Mouse (Mus musculus): ENCODE data around the gene Nup35. TPM values are rescaled to one million over a fixed set of nuclear protein-coding genes. Genes with fewer than 3 reads are reported as not detected.

The Nup35 gene
- polyA plus RNA-seq, 1 experiment from 2014 or later: 55.9 TPM

DNA sequence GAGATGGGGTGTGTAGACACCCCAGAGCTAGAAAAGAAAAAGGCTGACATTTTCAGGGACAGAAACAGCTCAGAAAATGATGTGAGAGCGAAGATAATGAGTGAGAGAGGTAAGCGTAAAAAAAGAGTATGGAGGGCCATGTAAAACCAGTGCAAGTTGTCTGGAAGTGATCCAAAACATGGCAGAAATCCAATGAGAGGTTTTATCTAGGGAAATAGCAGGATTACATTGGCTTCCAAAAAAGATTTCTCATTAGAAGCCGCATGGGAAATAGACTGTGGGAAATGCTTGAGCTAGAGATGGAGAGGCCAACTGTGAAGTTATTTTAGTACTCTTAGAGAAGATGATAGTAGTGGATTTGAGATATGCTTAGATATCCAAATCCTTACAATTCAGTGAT lies 4.9 kb downstream of the Nup35 start:
- H3K36me3 ChIP-seq (ENCODE audit: control insufficient read depth, insufficient read depth, low read length): peaks cover 18% of the 10 kb centered on the region
- H3K27me3 ChIP-seq (ENCODE audit: control insufficient read depth, insufficient read depth, low read depth, low read length): no peaks in the 10 kb centered on the region
- H3K4me2 ChIP-seq (ENCODE audit: low read length): no peak overlapping the region
- H3K27ac ChIP-seq (ENCODE audit: low read length): no peak overlapping the region
- no peak for ATAC-seq
- H3K4me3 ChIP-seq (ENCODE audit: low read depth, low read length): no peak overlapping the region
- 90% methylated on average over 3 of the region's 3 CpGs for WGBS
- no peak overlapping the region for H3K9ac ChIP-seq (ENCODE audit: low read depth, low read length)
- peaks cover 13% of the 10 kb centered on the region for H3K4me1 ChIP-seq (ENCODE audit: control insufficient read depth, insufficient read depth, low read length)
- H3K9me3 ChIP-seq (replicated peaks; ENCODE audit: control insufficient read depth, low read length, poor library complexity, severe bottlenecking): no peaks in the 10 kb centered on the region; the same call in 1 of the 2 replicates

DNA sequence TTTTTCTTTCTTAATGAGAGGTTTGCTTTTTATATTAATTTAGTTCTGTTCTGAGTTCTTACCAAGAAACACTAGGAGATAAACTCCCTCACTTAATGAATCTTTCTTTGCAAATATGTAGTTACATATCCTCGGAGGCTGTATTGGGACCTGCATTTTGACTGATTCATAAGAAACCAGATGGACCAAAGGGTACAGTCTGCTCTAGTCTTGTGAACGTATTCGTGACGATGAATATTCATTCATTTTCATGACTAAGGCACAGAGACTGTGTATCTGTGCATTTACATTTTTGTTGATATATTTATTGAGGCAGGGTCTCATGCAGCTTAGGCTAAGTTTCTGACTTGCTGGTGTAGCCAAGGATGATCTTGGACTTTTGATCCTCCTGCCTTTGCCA lies 7.5 kb downstream of the Nup35 start:
- Histone ChIP-seq H3K27me3 (ENCODE audit: control insufficient read depth, insufficient read depth, low read depth, low read length) (no peaks in the 10 kb centered on the region), H3K9me3 (replicated peaks; ENCODE audit: control insufficient read depth, low read length, poor library complexity, severe bottlenecking) (no peaks in the 10 kb centered on the region; the same call in 1 of the 2 replicates), H3K9ac (ENCODE audit: low read depth, low read length) (no peak overlapping the region), H3K27ac (ENCODE audit: low read length) (no peak overlapping the region), H3K4me1 (ENCODE audit: control insufficient read depth, insufficient read depth, low read length) (no peaks in the 10 kb centered on the region), H3K4me2 (ENCODE audit: low read length) (no peak overlapping the region), H3K4me3 (ENCODE audit: low read depth, low read length) (no peak overlapping the region), H3K36me3 (ENCODE audit: control insufficient read depth, insufficient read depth, low read length) (peaks cover 20% of the 10 kb centered on the region)
- WGBS: 97% methylated on average over 4 of the region's 4 CpGs
- ATAC-seq: no peak

DNA sequence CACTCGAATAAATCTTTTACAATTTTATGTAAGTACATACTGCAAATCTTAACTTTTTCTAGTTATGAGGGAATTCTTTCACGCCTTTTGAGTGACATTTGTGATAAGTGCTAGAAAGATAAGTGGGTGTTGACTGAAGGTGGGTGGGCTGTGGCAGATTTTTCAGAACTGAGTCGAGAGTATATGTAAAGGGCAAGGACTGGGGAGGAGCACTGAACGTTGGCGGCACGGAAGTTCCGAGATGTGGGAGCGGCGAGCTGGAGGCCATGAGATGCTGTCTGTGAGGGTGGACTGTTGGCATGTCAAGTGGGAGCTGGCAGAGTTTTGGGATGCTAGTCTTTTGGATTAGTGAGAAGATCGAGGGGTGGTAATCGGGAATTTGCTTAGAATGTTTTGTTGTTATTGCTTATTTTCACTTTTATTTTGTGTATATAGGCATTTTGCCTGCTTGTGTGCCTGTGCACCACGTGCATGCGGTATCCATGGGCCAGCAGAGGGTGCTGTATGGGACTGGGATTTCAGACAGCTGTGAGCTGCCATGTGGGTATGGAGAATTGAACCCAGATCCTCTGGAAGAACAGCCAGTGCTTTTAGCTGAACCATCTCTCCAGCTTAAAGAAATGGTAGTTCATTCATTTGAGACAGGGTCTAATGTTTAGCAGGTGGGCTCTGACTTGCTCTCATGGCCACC lies 15.4 kb downstream of the Nup35 start:
- H3K9ac ChIP-seq (ENCODE audit: low read depth, low read length): no peak overlapping the region
- no peaks in the 10 kb centered on the region for H3K27me3 ChIP-seq (ENCODE audit: control insufficient read depth, insufficient read depth, low read depth, low read length)
- H3K4me1 ChIP-seq (ENCODE audit: control insufficient read depth, insufficient read depth, low read length): no peaks in the 10 kb centered on the region
- ATAC-seq: no peak
- H3K27ac ChIP-seq (ENCODE audit: low read length): no peak overlapping the region
- no peaks in the 10 kb centered on the region for H3K9me3 ChIP-seq (replicated peaks; ENCODE audit: control insufficient read depth, low read length, poor library complexity, severe bottlenecking)
- H3K4me2 ChIP-seq (ENCODE audit: low read length): no peak overlapping the region
- H3K36me3 ChIP-seq (ENCODE audit: control insufficient read depth, insufficient read depth, low read length): no peaks in the 10 kb centered on the region
- no peak overlapping the region for H3K4me3 ChIP-seq (ENCODE audit: low read depth, low read length)
- 95% methylated on average over 13 of the region's 13 CpGs for WGBS

DNA sequence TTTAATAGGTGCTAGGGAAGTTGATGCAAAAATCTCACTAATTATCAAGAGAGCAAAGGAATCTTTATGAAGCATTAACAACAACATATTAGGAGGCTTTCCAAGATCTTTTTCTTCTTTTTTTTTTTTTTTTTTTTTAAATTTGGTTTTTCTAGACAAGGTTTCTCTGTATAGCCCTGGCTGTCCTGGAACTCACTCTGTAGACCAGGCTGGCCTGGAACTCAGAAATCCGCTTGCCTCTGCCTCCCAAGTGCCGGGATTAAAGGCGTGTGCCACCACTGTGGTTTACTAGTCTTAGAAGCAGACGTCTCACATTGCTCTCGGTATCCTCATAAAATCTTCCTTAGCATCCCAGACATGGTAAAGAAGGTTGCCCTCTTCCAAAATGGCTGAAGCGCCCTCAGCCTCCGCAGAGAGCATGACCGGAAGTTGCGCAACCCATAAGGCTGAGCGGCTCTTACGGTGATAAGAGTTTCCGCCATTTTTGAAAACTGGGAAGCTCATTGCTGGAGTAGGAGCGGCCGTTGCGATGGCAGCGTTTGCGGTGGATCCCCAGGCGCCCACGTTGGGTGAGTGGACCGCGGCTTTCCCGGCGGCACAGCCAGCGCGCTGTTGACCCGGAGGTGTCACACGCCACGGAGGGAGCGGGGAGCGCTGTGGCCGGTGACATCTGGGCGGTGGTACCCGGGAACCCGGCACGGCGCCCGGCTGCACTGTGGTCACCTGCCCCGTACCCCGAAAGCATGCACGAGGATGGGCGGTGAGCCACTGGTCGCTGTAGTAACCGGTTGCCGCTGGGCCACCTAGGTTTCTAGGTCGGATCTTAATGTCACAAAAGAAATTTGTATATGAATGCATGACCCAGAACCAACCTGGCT lies 21.6 kb downstream of the Nup35 start:
- peaks cover 3% of the 10 kb centered on the region for H3K36me3 ChIP-seq (ENCODE audit: control insufficient read depth, insufficient read depth, low read length)
- H3K4me2 ChIP-seq (ENCODE audit: low read length): peak overlapping the region; percentile 69
- peak overlapping the region; percentile 90 for H3K4me3 ChIP-seq (ENCODE audit: low read depth, low read length)
- H3K27me3 ChIP-seq (ENCODE audit: control insufficient read depth, insufficient read depth, low read depth, low read length): no peaks in the 10 kb centered on the region
- 0% methylated on average over 44 of the region's 45 CpGs for WGBS
- H3K9ac ChIP-seq (ENCODE audit: low read depth, low read length): peak overlapping the region; percentile 79
- ATAC-seq: peak; percentile 99
- H3K4me1 ChIP-seq (ENCODE audit: control insufficient read depth, insufficient read depth, low read length): peaks cover 10% of the 10 kb centered on the region
- H3K9me3 ChIP-seq (replicated peaks; ENCODE audit: control insufficient read depth, low read length, poor library complexity, severe bottlenecking): no peaks in the 10 kb centered on the region
- peak overlapping the region; percentile 77 for H3K27ac ChIP-seq (ENCODE audit: low read length)

DNA sequence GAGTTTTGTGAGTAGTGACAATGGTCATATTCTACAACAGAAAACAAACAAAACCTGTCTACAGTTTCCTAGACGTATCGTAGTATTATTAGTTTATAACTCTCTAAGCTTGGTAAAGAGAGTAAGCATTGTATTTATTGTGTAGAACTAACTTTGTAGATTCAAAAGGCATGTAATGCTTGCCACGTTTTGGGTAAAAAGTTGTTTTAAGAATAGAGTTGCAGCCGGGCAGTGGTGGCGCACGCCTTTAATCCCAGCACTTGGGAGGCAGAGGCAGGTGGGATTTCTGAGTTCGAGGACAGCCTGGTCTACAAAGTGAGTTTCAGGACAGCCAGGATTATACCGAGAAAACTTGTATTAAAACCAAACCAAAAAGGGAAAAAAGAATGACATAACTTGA lies 22.4 kb downstream of the Nup35 start:
- WGBS: 11% methylated on average over 8 of the region's 8 CpGs
- no peak overlapping the region for H3K27ac ChIP-seq (ENCODE audit: low read length)
- no peak for ATAC-seq

DNA sequence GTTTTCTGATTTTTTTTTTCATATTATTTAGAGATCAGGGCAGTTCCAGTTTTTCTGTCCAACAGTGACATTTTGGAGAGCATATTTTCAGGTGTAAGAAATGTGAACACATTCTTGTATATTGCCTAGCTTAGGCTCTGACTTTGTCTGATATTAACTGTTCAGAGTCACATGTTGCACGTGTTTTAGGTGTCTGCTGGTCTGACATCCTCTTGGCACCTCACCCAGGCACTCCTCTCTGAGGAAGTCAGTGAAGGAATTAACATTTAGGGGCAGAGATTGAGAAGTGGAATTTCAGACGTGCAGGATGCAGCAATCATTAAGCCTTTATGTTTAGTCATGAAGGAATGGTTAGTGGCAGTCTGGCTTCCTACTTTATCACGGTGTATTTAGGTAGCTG lies 22.8 kb downstream of the Nup35 start:
- Histone ChIP-seq H3K36me3 (ENCODE audit: control insufficient read depth, insufficient read depth, low read length) (peaks cover 3% of the 10 kb centered on the region), H3K27ac (ENCODE audit: low read length) (no peak overlapping the region), H3K27me3 (ENCODE audit: control insufficient read depth, insufficient read depth, low read depth, low read length) (no peaks in the 10 kb centered on the region), H3K4me1 (ENCODE audit: control insufficient read depth, insufficient read depth, low read length) (peaks cover 10% of the 10 kb centered on the region), H3K4me3 (ENCODE audit: low read depth, low read length) (no peak overlapping the region), H3K4me2 (ENCODE audit: low read length) (peak overlapping the region; percentile 23; the same call in 1 of the 2 replicates), H3K9ac (ENCODE audit: low read depth, low read length) (no peak overlapping the region), H3K9me3 (replicated peaks; ENCODE audit: control insufficient read depth, low read length, poor library complexity, severe bottlenecking) (no peaks in the 10 kb centered on the region)
- ATAC-seq: no peak
- WGBS: 64% methylated on average over 3 of the region's 3 CpGs

More for the DNA sequence above, 22.4 kb downstream of the Nup35 start:
- Histone ChIP-seq H3K4me2 (ENCODE audit: low read length) (peak overlapping the region; percentile 69), H3K27me3 (ENCODE audit: control insufficient read depth, insufficient read depth, low read depth, low read length) (no peaks in the 10 kb centered on the region), H3K4me3 (ENCODE audit: low read depth, low read length) (peak overlapping the region; percentile 90), H3K9me3 (replicated peaks; ENCODE audit: control insufficient read depth, low read length, poor library complexity, severe bottlenecking) (no peaks in the 10 kb centered on the region), H3K4me1 (ENCODE audit: control insufficient read depth, insufficient read depth, low read length) (peaks cover 10% of the 10 kb centered on the region), H3K36me3 (ENCODE audit: control insufficient read depth, insufficient read depth, low read length) (peaks cover 3% of the 10 kb centered on the region), H3K9ac (ENCODE audit: low read depth, low read length) (peak overlapping the region; percentile 79)

DNA sequence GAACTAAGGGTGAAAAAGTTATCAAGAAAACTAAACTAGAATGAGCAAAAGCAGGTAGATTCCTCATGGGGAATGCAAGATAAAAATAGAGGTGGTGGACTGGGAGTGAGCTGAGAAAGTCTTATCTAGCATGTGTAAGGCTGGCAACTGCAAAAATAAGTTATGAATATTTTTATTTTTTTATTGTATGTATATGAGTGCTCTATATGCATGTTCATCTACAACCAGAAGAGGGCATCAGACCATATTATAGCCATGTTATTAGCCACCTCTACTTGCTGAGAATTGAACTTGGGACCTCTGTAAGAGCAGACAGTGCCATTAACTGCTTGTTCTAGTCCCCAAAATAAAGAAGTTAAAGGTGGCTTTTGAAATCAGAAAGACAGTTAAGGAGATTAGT lies 44.4 kb downstream of the Nup35 start:
- no peak for ATAC-seq
- H3K9me3 ChIP-seq (replicated peaks; ENCODE audit: control insufficient read depth, low read length, poor library complexity, severe bottlenecking): no peaks in the 10 kb centered on the region
- H3K4me1 ChIP-seq (ENCODE audit: control insufficient read depth, insufficient read depth, low read length): no peaks in the 10 kb centered on the region
- H3K36me3 ChIP-seq (ENCODE audit: control insufficient read depth, insufficient read depth, low read length): peaks cover 9% of the 10 kb centered on the region
- H3K27ac ChIP-seq (ENCODE audit: low read length): no peak overlapping the region
- no peak overlapping the region for H3K4me3 ChIP-seq (ENCODE audit: low read depth, low read length)
- no peak overlapping the region for H3K9ac ChIP-seq (ENCODE audit: low read depth, low read length)
- no peak overlapping the region for H3K4me2 ChIP-seq (ENCODE audit: low read length)
- H3K27me3 ChIP-seq (ENCODE audit: control insufficient read depth, insufficient read depth, low read depth, low read length): no peaks in the 10 kb centered on the region

DNA sequence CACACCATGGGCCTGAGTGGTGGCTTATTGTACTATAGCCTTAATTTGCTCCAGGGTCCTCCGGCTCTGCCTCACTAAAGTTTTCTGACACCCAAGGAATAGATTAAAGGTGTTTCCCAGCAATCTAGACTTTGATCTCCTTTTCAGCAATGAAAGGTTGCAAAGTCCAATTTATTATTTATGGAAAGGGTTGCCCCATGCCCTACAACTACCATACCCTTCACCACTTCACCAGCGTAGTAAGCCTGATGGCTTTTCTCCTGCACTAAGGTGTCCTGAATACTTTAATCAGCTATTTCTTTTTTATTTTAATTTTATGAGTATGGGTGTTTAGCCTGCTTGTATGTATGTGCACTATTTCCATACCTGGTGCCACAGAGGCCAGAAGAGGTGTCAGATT lies 45.6 kb downstream of the Nup35 start:
- H3K27me3 ChIP-seq (ENCODE audit: control insufficient read depth, insufficient read depth, low read depth, low read length): no peaks in the 10 kb centered on the region
- no peak overlapping the region for H3K4me2 ChIP-seq (ENCODE audit: low read length)
- H3K36me3 ChIP-seq (ENCODE audit: control insufficient read depth, insufficient read depth, low read length): peaks cover 5% of the 10 kb centered on the region; the same call in 1 of the 2 replicates
- no peak overlapping the region for H3K27ac ChIP-seq (ENCODE audit: low read length)
- H3K9ac ChIP-seq (ENCODE audit: low read depth, low read length): no peak overlapping the region
- H3K9me3 ChIP-seq (replicated peaks; ENCODE audit: control insufficient read depth, low read length, poor library complexity, severe bottlenecking): no peaks in the 10 kb centered on the region
- no peak for ATAC-seq
- WGBS: 94% methylated on average over 2 of the region's 2 CpGs
- no peaks in the 10 kb centered on the region for H3K4me1 ChIP-seq (ENCODE audit: control insufficient read depth, insufficient read depth, low read length)
- H3K4me3 ChIP-seq (ENCODE audit: low read depth, low read length): no peak overlapping the region

DNA sequence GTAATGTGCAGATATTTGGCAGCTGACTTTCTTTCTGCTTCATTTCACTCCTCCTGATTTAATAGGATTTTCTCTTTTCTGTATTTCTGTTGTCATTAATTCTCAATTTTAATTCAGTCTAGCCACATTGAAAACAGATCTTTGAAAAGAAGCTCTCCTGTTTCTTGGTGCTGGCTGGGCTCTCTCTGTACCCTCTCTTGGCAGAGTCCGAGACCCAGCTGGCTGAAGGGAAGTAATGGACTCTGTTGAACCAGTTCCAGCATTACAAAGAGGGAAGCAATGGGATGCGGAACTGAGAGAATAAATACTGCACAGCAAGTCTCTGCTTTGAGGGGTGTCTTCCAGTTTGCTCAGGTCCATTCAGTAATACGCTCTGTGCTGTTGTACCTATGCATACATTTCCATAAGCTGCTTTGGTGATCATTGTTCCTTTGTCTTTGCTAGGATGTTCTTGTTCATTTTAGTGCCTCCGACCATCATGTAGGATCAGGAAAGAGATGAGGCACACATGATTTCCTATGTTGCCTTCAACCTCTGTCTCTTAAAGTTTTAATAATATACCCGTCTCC lies 50.4 kb downstream of the Nup35 start:
- WGBS: 66% methylated on average over 5 of the region's 5 CpGs

More for the DNA sequence above, 50.4 kb downstream of the Nup35 start:
- H3K27ac ChIP-seq (ENCODE audit: low read length): no peak overlapping the region
- no peak overlapping the region for H3K4me3 ChIP-seq (ENCODE audit: low read depth, low read length)
- no peak overlapping the region for H3K9ac ChIP-seq (ENCODE audit: low read depth, low read length)
- no peak overlapping the region for H3K4me2 ChIP-seq (ENCODE audit: low read length)
- H3K4me1 ChIP-seq (ENCODE audit: control insufficient read depth, insufficient read depth, low read length): no peaks in the 10 kb centered on the region
- ATAC-seq: peak; percentile 56
- H3K27me3 ChIP-seq (ENCODE audit: control insufficient read depth, insufficient read depth, low read depth, low read length): no peaks in the 10 kb centered on the region
- no peaks in the 10 kb centered on the region for H3K9me3 ChIP-seq (replicated peaks; ENCODE audit: control insufficient read depth, low read length, poor library complexity, severe bottlenecking)
- H3K36me3 ChIP-seq (ENCODE audit: control insufficient read depth, insufficient read depth, low read length): peaks cover 5% of the 10 kb centered on the region; the same call in 1 of the 2 replicates
